Mouse (Mus musculus) forebrain, embryonic 16.5 days (tissue): ENCODE data around the gene Nudt8. TPM values are rescaled to one million over a fixed set of nuclear protein-coding genes. Genes with fewer than 3 reads are reported as not detected.

Experiments used
- ATAC-seq: fragments of 200-750 bp; cut with Nextera tagmentation; 2 replicates; pipeline ENCODE4 v1.8.0; 2017; ENCODE audit warnings: mild to moderate bottlenecking, moderate library complexity
- H3K27ac ChIP-seq: fragments of 300-500 bp; sonication (generic); 2 replicates; pipeline ENCODE4 v1.5.1; 2014; ENCODE audit warnings: low read length, control low read depth
- H3K27me3 ChIP-seq: fragments of 300-500 bp; sonication (generic); replicated peaks from 2 replicates; pipeline ENCODE4 v1.6.1; 2014; ENCODE audit warnings: low read length; ENCODE audit not compliant: control insufficient read depth, insufficient read depth
- H3K36me3 ChIP-seq: fragments of 300-500 bp; sonication (generic); 2 replicates; pipeline ENCODE4 v1.6.1; 2014; ENCODE audit not compliant: control insufficient read depth, insufficient read depth
- H3K4me1 ChIP-seq: fragments of 300-500 bp; sonication (generic); replicated peaks from 2 replicates; pipeline ENCODE4 v1.6.1; 2014; ENCODE audit warnings: low read length; ENCODE audit not compliant: control insufficient read depth, insufficient read depth
- H3K4me2 ChIP-seq: fragments of 300-500 bp; sonication (generic); 2 replicates; pipeline ENCODE4 v1.6.1; 2014; ENCODE audit warnings: mild to moderate bottlenecking, low read length, control low read depth
- H3K4me3 ChIP-seq: fragments of 300-500 bp; sonication (generic); replicated peaks from 2 replicates; pipeline ENCODE4 v1.5.1; 2014; ENCODE audit warnings: mild to moderate bottlenecking, low read length, control low read depth
- H3K9ac ChIP-seq: fragments of 300-500 bp; sonication (generic); replicated peaks from 2 replicates; pipeline ENCODE4 v1.6.1; 2014; ENCODE audit warnings: low read depth, low read length, control low read depth
- H3K9me3 ChIP-seq: fragments of 300-500 bp; sonication (generic); 2 replicates; pipeline ENCODE4 v1.6.1; 2016; ENCODE audit warnings: low read length; ENCODE audit not compliant: control insufficient read depth
- WGBS: fragments of 180-500 bp; shearing (Covaris S2); extraction: QIAGEN DNeasy Blood & Tissue Kit; methylation state at CpG from one replicate; pipeline ENCODE4 v1.1.7; 2014; 5-methylcytosine and 5-hydroxymethylcytosine counted together
- polyA plus RNA-seq: library from polyadenylated mRNA; unstranded; fragments of >200 nt; fragmentation: Nextera tagmentation; extraction: Ambion mirVana; gene quantifications from 2 replicates; pipeline ENCODE4 v1.2.1, GENCODE M21; 2015

Nudt8 gene
- polyA plus RNA-seq, 1 experiment from 2014 or later: 42.1 TPM

DNA sequence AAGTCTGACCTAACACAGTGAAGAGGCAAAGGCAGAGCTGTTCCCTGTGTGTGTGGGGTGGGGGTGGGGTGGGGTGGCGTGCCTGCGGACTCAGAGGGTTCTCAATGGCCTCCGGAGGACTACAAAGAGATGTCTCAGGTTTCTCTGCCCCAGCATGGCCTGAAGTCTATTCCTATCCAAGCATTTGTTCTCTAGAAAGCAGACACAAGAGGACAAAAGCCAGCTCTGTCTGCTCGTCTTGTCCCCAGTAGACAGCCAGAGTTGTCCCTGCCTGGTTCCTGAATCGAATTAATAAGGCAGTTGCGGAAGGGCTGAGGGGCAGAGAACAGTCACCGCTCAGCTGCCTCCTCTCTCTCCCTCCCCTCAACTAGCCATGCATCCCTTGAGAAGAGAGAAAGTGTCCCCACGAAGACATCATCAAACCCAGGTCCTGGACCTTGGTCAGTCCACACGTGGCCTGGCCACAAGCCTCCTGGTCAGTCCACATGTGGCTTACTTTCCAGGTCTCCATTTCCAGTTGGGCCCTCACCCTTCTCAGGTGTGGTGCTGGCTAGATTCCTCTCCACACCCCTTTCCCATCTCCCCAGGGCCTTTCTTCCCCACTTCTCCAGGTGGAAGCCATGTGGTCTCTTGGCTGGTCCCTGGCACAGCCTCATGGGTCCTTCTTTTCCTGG lies 16.7 kb upstream of the Nudt8 start:
- no peak for ATAC-seq
- Histone ChIP-seq H3K9ac (no peak overlapping the region), H3K27ac (no peak overlapping the region), H3K27me3 (no peaks in the 10 kb centered on the region), H3K4me3 (no peak overlapping the region), H3K4me1 (no peaks in the 10 kb centered on the region), H3K36me3 (no peaks in the 10 kb centered on the region), H3K9me3 (no peaks in the 10 kb centered on the region), H3K4me2 (no peak overlapping the region)
- WGBS: 28% methylated on average over 9 of the region's 9 CpGs

DNA sequence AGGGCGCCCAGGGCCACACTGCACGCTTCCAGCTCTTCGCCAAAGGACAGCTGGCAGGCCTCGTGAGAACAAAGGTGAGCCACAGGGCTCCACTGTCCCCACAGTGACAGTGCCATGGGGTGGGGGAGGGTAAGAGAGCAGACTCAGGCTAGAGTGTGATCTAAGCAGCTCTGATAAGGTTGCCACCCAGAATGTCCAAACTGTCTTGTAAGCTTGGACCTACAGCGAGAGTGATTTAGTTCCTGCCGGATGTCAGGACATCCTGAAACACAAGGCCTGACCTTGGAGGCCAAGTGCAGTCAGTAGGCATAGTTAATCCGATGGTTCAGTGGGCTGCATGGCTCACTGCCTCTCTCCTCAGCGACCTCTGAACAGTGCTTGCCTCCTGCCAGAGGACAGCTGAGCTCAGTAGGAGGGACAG lies 15.1 kb upstream of the Nudt8 start:
- Histone ChIP-seq H3K27ac (no peak overlapping the region), H3K9me3 (no peaks in the 10 kb centered on the region), H3K4me3 (no peak overlapping the region), H3K4me2 (no peak overlapping the region), H3K27me3 (no peaks in the 10 kb centered on the region), H3K4me1 (no peaks in the 10 kb centered on the region), H3K9ac (no peak overlapping the region), H3K36me3 (no peaks in the 10 kb centered on the region)
- ATAC-seq: no peak
- WGBS: 32% methylated on average over 8 of the region's 8 CpGs

DNA sequence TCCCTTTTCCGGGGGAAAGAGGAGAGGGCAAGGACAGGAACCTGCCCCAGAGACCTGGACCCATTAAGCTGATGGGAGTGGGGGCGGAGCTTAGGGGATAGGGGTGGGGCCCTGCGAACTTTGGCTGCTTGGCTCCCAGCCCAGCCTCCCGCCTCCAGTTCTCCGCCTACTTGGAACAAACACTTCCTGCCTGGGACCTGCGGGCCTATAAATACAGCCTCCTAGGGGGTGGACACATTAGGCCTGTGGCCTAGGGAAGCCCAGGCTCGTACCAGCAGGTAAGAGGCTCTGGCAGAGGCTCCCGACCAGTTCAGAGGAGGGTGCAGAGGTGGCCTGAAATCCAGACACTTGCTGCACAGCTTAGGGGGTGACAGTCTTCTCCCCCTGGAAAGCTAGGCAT lies 14.0 kb upstream of the Nudt8 start, which contains the start of gene Acy3:
Gene Acy3, plus strand, starts transcription at position 237 of the 400 bp plus-strand sequence.
- H3K4me2 ChIP-seq: no peak within 1 kb of the TSS
- no peaks in the 10 kb centered on the region for H3K27me3 ChIP-seq
- H3K9me3 ChIP-seq: no peaks in the 10 kb centered on the region
- 10% methylated on average over 8 of the region's 8 CpGs for WGBS
- no peak within 1 kb of the TSS for H3K4me3 ChIP-seq
- no peaks in the 10 kb centered on the region for H3K36me3 ChIP-seq
- no peak within 1 kb of the TSS for H3K9ac ChIP-seq
- H3K4me1 ChIP-seq: no peaks in the 10 kb centered on the region
- H3K27ac ChIP-seq: no peak within 1 kb of the TSS
- ATAC-seq: no peak

DNA sequence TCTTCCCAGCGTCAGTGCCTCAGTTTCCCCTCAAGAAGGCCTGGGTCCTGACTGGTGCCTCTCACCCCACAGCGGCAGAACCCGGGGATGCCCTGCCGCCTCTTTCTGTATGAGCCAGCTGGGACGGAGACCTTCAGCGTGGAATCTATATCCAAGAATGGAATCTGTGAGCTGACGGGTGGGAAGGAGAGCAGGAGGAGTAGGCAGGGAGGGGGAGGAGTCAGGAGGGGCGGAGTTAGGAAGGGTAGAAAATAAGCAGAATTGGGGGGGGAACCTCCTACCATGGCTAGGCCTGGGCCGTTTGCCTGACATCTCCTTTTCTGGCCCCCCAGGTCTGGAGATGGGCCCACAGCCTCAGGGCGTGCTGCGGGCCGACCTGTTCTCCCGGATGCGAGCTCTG lies 12.3 kb upstream of the Nudt8 start:
- ATAC-seq: no peak
- H3K27ac ChIP-seq: no peak overlapping the region
- H3K9me3 ChIP-seq: no peaks in the 10 kb centered on the region
- no peak overlapping the region for H3K9ac ChIP-seq
- no peak overlapping the region for H3K4me3 ChIP-seq
- no peaks in the 10 kb centered on the region for H3K36me3 ChIP-seq
- H3K27me3 ChIP-seq: no peaks in the 10 kb centered on the region
- H3K4me2 ChIP-seq: no peak overlapping the region
- WGBS: 86% methylated on average over 14 of the region's 14 CpGs
- no peaks in the 10 kb centered on the region for H3K4me1 ChIP-seq

DNA sequence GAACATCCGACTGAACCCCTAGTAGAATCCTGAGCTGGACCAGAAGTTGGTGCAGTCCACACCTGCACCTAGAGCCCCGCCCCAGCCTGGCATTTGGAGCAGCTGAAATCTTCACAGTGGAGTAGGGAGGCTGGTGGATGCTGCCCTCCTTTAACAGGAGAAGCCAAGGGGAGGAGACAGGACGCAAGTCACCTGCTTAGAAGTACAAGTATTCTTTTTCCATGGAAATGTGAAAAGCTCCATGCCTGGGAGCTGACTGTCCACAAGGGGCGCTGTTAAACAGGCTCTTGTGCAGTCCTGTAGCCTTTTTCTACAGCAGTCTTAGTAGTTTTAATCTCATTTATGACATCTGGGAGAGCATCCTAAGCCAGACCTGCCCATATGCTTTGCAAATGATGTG lies 11.6 kb upstream of the Nudt8 start:
- Histone ChIP-seq H3K36me3 (no peaks in the 10 kb centered on the region), H3K4me2 (no peak overlapping the region), H3K4me3 (no peak overlapping the region), H3K9ac (no peak overlapping the region), H3K27me3 (no peaks in the 10 kb centered on the region), H3K27ac (no peak overlapping the region), H3K9me3 (no peaks in the 10 kb centered on the region), H3K4me1 (no peaks in the 10 kb centered on the region)
- no peak for ATAC-seq
- 86% methylated on average over 4 of the region's 4 CpGs for WGBS

DNA sequence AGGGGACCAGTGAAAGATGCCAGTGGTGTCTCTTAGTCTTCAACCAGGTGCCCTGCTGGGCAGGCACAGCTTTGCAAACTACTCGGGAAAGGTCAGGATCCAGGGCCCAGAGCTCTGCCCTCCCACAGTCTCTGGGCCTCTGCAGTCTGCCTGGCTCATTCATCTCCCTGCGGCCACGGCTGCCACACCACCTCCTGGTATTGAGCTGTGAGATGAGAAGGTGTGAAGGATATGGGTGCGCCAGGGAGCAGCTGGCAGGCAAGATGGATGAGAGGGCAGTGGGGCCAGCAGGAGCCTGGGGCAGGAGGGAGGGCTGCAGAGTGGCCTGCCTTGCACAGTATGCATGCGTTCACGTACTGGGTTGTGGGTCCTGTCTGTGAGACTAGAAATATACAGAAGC lies 9.6 kb upstream of the Nudt8 start:
- 73% methylated on average over 6 of the region's 6 CpGs for WGBS
- Histone ChIP-seq H3K27ac (no peak overlapping the region), H3K4me3 (no peak overlapping the region), H3K36me3 (no peaks in the 10 kb centered on the region), H3K4me2 (no peak overlapping the region), H3K9me3 (no peaks in the 10 kb centered on the region), H3K27me3 (no peaks in the 10 kb centered on the region), H3K9ac (no peak overlapping the region), H3K4me1 (no peaks in the 10 kb centered on the region)
- no peak for ATAC-seq

DNA sequence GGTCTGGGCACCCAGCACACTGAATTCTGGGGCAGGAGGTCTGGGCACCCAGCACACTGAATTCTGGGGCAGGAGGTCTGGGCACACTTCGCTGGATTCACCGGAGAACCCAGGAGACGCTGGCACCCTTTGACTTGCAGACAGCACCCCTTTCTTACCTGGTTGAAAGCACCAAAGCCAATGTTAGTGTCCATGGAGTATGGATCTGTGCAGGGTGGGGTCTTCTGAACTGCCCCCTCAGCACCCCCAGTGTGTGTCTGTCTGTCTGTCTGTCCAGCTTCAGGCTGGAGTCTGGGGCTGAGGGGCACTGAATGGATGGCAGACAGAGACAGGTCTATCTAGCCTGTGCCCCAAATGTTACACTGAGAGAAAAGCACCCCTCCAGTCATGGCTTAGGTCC lies 8.8 kb upstream of the Nudt8 start:
- 97% methylated on average over 3 of the region's 3 CpGs for WGBS
- Histone ChIP-seq H3K27me3 (no peaks in the 10 kb centered on the region), H3K4me2 (no peak overlapping the region), H3K4me1 (no peaks in the 10 kb centered on the region), H3K9me3 (no peaks in the 10 kb centered on the region), H3K36me3 (no peaks in the 10 kb centered on the region), H3K9ac (no peak overlapping the region), H3K4me3 (no peak overlapping the region), H3K27ac (no peak overlapping the region)
- no peak for ATAC-seq

DNA sequence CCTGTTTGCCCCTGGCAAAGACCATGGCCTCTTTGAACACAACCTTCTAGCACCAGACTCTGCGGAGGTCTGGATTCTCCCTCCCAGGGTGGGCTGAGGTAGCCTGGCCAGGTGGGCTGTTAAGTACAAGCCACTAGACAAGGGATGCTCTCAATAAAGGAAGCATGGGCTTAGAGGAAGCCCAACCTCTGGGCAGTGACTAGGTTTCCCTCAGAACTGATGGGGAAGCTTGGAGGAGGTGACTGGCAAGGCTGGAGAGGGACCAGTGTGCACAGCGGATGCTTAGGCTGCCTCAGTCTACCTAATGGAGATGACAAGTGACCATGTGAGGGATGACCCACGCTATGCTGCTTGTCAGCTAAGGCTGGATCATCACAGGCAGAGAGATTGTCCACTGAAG lies 8.4 kb upstream of the Nudt8 start:
- Histone ChIP-seq H3K9ac (no peak overlapping the region), H3K4me1 (no peaks in the 10 kb centered on the region), H3K27me3 (no peaks in the 10 kb centered on the region), H3K4me3 (no peak overlapping the region), H3K4me2 (no peak overlapping the region), H3K27ac (no peak overlapping the region), H3K9me3 (no peaks in the 10 kb centered on the region), H3K36me3 (no peaks in the 10 kb centered on the region)
- 82% methylated on average over 3 of the region's 3 CpGs for WGBS
- ATAC-seq: no peak

DNA sequence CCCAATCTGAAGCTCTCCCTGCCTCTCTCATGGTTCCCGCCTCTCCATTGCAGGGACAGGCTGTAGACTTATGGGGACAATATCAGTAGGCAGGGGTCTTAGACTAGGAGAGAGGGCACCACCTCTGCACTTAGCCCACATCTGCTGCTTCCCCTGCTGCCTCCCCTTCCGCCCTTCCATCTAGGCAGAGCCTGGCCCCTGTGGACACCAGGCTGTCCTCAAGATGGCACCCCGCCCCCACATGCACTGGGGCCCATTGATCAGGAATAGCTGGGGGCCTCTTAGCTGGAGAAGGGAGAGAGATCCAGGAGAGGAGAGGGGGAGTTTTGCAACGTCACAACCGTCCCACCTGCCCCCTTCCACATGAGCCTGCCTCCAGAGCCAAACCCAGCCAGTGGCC lies 8.0 kb upstream of the Nudt8 start, which contains the start of gene Tbx10:
Gene Tbx10, plus strand, starts transcription at position 337 of the 400 bp plus-strand sequence.
- Histone ChIP-seq H3K9me3 (no peaks in the 10 kb centered on the region), H3K27me3 (no peaks in the 10 kb centered on the region), H3K27ac (no peak within 1 kb of the TSS), H3K36me3 (no peaks in the 10 kb centered on the region), H3K9ac (no peak within 1 kb of the TSS), H3K4me3 (no peak within 1 kb of the TSS), H3K4me1 (no peaks in the 10 kb centered on the region), H3K4me2 (no peak within 1 kb of the TSS)
- ATAC-seq: no peak
- 54% methylated on average over 5 of the region's 5 CpGs for WGBS

DNA sequence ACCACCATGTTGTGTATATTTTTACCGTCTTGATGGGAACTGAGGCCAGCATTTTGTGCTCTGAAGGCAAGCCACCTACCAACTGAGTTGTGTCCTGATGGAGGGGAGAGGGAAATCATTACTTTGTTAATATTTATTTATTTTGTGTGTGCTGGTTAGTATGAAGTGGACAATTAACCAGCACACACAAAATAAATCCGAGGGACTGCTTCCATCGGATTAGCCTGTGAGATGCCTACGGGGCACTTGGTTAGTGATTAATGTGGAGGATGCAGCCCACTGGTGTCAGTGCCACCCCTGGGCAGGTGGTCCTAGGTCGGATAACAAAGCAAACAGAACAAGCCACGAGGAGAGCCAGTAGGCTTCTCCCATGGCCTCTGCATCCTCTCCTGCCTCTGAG lies 5.4 kb upstream of the Nudt8 start:
- H3K9ac ChIP-seq: no peak overlapping the region
- no peaks in the 10 kb centered on the region for H3K27me3 ChIP-seq
- H3K4me3 ChIP-seq: no peak overlapping the region
- 68% methylated on average over 6 of the region's 6 CpGs for WGBS
- peaks cover 5% of the 10 kb centered on the region for H3K4me1 ChIP-seq
- no peaks in the 10 kb centered on the region for H3K36me3 ChIP-seq
- no peak for ATAC-seq
- H3K4me2 ChIP-seq: no peak overlapping the region
- H3K27ac ChIP-seq: no peak overlapping the region
- H3K9me3 ChIP-seq: no peaks in the 10 kb centered on the region
